Mouse (Mus musculus): ENCODE data around the gene Muc16. TPM values are rescaled to one million over a fixed set of nuclear protein-coding genes. Genes with fewer than 3 reads are reported as not detected.

Muc16 gene
- total RNA-seq (2015), result not detected in 2 replicates
- total RNA-seq (2017), result not detected in 2 replicates

DNA sequence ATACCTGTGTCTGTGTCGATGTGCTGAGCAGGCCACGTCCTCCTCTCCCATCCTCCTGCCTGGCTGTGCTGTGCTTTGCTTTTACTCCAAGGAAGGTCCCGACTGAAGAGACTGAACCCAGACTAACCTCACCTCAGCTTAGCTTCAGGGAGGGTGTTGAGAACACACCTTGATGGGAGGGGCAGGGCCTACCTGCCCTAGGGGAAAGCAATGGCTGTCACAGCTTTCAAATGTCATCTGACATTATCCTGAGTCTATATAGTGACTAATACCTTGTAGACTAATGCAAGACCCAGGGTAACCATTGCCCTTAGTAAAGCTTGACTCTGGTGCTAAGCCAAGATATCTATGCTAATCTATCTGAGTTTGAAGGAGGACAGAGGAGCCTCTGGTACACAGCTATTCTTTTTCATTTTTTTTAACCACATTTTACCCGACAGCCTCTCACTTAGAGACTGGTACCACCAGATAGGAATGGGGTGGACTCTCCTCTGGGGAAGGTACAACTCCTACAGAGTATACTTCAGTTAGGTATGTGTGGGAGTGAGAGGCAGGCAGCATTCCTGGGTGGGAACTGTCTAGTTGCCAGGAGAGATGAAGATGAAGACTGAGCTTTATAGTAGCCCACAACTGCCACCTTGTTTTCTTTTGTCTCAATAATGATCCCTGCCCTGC is at the start of gene Muc16:
Gene Muc16 (minus strand): TSS at position 51 of the 675 bp plus-strand sequence.
- ATAC-seq (replicated peaks; ENCODE audit: poor library complexity), result no peak

DNA sequence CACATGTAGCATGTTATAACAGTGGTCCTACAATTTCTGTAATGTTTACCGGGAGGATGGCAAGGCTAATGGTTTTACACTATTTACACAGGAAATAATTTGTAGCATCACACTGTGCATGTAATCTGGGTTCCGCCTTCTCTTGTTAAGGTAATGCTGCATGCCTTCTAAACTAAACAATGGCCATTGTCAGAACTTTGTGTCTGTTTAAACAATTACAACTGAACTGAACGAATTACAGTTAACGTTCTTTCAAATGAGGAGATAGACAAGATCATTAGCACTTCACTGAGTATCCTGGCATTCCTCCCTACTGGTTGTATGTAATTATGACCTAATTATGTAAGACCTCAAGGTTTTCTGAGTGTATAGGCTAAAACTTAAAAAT is 48.4 kb upstream of the Muc16 start:
- no peak for ATAC-seq (replicated peaks; ENCODE audit: poor library complexity)

DNA sequence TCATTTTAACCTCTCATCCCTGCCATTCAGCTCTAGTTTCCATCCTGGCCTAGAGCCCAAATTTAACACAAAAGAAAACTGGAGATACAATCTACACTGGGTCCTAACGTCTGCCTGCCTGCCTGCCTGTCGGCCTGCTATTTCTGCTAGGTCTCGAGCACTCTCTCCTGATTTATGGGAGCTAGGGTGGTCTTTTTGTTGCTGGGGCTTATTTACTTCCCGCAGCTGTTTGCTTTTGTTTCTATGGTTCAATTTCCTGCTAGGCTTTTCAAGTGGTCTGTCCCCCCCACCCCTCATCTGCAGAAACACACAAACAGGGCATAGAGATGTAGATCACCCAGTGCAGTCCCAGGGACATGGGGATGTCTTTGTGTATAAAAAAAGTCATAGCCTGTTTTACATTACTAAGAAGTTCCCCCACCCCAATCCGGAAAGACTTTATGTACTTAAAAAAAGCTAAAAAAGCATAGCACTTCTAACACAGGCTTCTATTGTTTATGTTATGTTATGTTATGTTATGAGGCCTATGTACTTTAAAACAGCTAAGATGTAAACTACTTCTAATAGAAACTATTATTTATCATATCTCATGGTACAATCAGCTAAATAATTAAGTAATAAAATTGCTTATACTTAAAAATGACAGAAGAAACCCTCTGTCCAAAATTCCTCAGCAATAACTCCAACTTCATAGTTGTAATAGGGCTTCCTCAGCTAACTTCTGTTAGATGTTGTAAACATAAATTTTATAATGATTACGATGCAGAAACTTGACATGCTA is 47.8 kb upstream of the Muc16 start:
- ATAC-seq (replicated peaks; ENCODE audit: poor library complexity), result no peak

DNA sequence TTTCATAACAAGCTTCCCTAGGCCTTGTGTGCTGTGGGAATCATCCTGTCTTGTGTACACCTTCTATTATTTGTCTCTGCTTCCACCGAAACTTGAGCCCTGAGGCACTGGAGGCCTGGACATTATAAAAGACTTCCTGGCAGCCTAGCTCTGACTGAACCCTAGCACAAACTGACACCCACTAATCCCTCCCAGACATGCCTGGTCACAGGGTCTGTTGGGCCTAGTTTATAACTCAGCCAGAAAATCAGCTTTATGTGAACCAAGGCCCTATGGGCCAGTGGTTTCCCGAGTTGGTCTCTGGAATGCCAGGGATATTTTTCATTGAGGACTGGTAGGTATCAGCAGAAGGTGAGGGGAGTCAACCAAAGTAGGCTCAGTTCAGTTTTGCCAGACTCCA is 46.7 kb upstream of the Muc16 start:
- ATAC-seq (replicated peaks; ENCODE audit: poor library complexity), result no peak

DNA sequence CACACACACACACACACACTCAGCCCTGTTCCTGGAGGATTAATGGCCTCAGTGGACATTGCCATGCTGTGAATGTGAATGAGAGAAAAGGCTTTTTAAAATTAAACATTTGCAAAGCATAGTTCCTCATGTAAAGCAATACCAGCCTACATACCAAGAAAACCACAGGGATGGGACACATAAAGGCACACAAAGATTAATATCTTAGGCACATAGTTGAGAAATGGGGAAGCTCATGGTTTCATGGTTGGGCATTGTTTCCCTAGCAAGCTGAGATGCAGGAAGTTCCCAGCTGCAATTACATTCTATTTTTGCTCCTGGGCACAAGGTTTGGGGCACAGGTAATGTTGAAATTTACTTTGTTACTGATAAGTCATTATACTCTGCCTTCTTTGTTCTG is 31.3 kb upstream of the Muc16 start:
- ATAC-seq (replicated peaks; ENCODE audit: poor library complexity), result peak; percentile 85

DNA sequence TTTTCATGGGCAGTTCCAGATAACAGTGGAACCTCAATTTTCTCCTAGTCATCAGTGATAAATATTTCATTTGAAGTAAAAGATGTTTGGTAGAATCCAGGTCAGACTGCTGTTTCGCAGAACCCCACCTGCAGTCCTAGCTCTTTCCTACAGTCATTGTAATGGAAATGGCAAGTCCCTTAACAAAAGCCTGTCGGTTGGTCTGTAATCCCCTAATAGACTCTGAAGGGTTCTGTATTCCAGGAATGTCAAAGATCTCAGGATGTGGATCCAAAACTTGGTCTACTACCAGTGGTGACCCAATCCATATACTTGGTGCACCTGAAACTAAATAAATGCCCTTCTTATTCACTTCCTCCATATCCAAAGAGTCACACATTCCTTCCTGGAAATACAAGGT is 76.0 kb downstream of the Muc16 start:
- ATAC-seq (replicated peaks; ENCODE audit: poor library complexity), result no peak

DNA sequence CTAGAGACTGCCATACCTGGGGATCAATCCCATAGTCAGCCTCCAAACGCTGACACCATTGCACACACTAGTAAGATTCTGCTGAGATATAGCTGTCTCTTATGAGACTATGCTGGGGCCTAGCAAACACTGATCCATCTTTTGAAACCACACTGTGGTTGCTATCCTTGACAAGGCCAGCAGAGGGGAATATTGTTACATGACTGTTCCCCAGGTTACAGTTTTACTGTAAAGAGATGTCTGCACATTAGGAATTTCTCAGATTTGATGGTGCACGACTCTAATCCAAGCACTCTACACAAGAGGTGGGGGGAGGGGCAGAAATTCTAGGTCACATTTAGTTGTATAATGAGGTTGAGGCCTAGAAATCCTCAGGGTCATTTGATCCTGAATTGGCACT is 166.2 kb downstream of the Muc16 start:
- ATAC-seq (replicated peaks; ENCODE audit: poor library complexity), result no peak

DNA sequence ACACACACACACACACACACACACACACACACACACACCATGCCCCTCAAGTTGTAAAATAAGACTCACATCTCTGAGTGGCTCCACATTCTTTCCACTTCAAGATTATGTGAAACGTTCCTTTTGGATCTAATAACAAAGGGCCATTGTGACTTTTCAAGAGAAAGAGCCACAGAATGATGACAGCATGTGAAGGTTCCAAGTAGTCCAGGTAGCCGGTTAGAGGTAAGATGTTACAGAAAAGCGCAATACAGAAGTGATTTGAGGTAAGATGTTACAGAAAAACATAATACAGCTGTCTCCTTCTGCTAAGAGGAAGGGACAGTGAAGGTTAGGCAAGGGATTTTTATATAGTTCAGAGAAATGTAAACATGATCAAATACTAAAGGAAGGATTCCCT is 196.2 kb downstream of the Muc16 start, which contains the start of the genes Zfp558 and Mbd3l1:
Gene Zfp558 (minus strand): TSS at position 101 of the 400 bp plus-strand sequence.
Gene Mbd3l1 (plus strand): TSS at position 192 of the 400 bp plus-strand sequence.
- ATAC-seq (replicated peaks; ENCODE audit: poor library complexity), result no peak

DNA sequence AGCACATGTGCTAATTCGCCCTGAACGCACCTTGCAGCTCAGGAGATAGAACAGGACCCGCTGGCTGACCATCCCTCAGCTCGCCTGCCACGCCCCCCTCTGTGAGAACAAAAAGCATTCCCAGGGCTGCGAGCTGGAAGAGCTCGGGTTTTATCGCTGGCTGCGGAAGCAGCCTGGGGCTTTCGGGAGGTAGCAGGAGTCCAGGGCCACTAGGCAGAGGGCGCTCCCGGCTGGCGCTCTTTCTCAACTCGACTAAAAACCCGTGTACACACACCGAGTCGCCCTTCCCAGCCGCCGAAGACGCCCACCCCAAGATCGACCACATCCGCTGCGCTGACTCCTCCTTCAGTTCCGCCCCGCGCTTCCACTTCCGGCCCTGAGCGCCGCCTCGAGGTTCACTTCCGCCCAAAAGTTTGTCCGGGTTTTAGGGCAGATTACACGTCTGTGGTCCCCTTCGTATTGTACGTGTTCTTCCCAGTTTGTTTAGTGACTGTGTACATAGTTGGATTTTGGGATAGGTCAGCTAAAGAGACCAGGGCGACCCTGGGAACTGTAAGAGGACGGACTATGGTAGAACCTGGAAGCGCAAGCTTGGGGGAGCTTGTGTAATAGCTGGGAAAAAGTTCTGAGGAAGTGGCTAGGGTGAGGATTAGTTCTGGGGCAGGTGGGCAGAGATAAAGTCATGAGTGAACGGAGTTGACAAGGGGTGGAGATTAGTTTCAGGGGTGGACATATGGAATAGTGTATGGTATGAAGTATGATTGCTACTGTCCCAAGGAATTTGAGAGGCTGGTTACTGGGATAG is 200.8 kb downstream of the Muc16 start:
- ATAC-seq (replicated peaks; ENCODE audit: poor library complexity), result peak; percentile 97

DNA sequence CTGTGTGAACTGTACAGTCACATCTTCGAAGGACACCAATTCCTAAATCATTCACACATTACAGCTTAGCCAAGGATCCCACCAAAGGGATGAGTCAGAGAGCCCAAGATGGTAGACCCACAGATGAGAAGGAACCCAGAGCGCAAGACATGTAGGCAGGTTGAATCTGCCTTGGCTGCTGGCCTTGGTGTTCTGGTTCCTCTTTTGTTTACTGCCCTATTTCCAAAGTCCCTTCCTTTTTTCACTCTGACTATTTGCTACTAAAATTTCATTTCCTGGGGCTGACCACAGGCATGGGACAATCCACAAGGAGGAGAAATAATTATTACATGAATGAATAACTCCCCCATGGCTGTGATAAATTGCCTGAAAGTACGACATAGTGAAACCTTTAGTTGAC is 206.3 kb downstream of the Muc16 start:
- peak; percentile 94 for ATAC-seq (replicated peaks; ENCODE audit: poor library complexity)

DNA sequence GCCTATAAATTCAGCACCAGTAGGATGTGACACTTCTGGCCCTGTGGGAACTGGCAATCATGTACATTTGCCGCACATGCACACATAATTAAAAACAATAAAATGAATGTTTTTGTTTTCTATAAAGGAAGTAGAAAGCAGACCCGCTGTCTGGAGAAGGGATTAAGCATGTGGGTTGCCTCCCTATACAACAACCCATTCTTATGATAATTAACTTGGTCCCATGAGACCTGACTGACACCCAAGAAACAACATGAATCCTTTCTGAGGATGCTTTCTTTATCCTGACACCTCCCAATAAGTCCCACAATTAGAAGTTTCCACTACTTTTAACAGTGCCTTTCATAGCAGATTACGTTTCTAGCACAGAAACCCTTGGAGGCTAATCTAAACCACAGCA is 207.0 kb downstream of the Muc16 start:
- no peak for ATAC-seq (replicated peaks; ENCODE audit: poor library complexity)

DNA sequence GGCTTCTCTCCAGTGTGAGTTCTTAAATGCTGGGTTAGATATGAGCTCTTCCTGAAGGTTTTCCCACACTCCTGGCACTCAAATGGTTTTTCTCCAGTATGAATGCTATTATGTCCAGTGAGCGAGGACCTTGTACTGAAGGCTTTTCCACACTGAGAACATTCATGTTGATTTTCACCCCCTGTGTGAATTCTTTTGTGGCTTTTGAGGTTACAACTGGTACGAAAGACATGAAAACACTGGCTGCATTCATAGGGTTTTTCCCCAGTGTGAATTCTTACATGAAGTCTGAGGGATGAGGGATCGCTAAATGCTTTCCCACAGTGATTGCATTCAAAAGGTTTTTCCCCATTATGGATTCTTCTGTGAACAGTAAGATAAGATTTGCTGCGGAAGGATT is 217.8 kb downstream of the Muc16 start:
- no peak for ATAC-seq (replicated peaks; ENCODE audit: poor library complexity)

Other genes with a start within 250 kb of the Muc16 start
- not detected in 2 replicates for gene Mbd3l2, start 243.9 kb downstream of the Muc16 start, total RNA-seq (2015)
- gene Mbd3l2, start 243.9 kb downstream of the Muc16 start, total RNA-seq (2017), result not detected in 2 replicates
- 2.8 and 3.3 TPM in 2 replicates for gene Zfp558, start 196.3 kb downstream of the Muc16 start, total RNA-seq (2015)
- 1.1 and 1.5 TPM in 2 replicates for gene Zfp558, start 196.3 kb downstream of the Muc16 start, total RNA-seq (2017)
- gene Mbd3l1, start 196.2 kb downstream of the Muc16 start, total RNA-seq (2015), result not detected in 2 replicates
- not detected in 2 replicates for gene Mbd3l1, start 196.2 kb downstream of the Muc16 start, total RNA-seq (2017)
- gene Olfr24, start 89.5 kb upstream of the Muc16 start, total RNA-seq (2015), result not detected in 2 replicates
- gene Olfr24, start 89.5 kb upstream of the Muc16 start, total RNA-seq (2017), result not detected in 2 replicates
- gene Olfr828, start 145.0 kb upstream of the Muc16 start, total RNA-seq (2015), result not detected in 2 replicates
- not detected in 2 replicates for gene Olfr828, start 145.0 kb upstream of the Muc16 start, total RNA-seq (2017)
- not detected in 2 replicates for gene Olfr829, start 180.4 kb upstream of the Muc16 start, total RNA-seq (2015)
- gene Olfr829, start 180.4 kb upstream of the Muc16 start, total RNA-seq (2017), result not detected in 2 replicates
- gene Olfr830, start 200.2 kb upstream of the Muc16 start, total RNA-seq (2015), result not detected in 2 replicates
- not detected in 2 replicates for gene Olfr830, start 200.2 kb upstream of the Muc16 start, total RNA-seq (2017)